Mouse (Mus musculus) layer of hippocampus, adult 8-10 months (tissue): ENCODE results near the gene Vps33a. TPM values are rescaled to one million over a fixed set of nuclear protein-coding genes. Genes with fewer than 3 reads are reported as not detected.

Source experiments
- DNase-seq, 2 experiments: peaks; one replicate each; pipeline ENCODE4 v3.0.0; 2022; ENCODE audit warnings: low spot score in 2 of 2
- total RNA-seq, 4 experiments: library from RNA; stranded (reverse); gene quantifications; 2 replicates each; pipeline ENCODE4 v1.2.4; 2022

Vps33a gene
- 10 to 100 TPM; 78.7 to 91.2 (median 87.3) TPM for total RNA-seq

- peak; percentile 97 to 98 for DNase-seq
Observed at GRCm38 (mm10) chr5:123572357-123573186, at the start of gene Vps33a. Gene Vps33a, minus strand, starts transcription at chr5:123573038.

DNA sequence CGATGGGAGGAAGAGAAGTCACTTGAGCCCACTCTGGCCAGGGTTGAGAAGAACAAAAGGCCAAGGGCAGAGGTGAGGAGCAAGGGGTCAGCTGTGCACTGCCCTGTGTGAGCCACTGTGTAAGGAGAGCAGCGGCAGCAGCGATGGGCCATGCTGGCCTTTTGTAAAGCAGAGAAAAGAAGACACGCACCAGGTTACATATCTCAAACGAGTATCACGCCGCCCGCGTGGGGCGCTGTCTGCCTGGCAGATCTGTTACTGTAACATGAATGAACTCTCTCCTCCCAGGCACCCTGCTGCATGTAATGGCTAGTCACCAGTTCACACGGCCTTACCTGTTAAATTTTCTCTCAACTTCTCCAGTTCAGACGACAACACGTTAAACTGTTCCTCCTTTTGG is 49.6 kb upstream of the Vps33a start:
- no peak for DNase-seq

DNA sequence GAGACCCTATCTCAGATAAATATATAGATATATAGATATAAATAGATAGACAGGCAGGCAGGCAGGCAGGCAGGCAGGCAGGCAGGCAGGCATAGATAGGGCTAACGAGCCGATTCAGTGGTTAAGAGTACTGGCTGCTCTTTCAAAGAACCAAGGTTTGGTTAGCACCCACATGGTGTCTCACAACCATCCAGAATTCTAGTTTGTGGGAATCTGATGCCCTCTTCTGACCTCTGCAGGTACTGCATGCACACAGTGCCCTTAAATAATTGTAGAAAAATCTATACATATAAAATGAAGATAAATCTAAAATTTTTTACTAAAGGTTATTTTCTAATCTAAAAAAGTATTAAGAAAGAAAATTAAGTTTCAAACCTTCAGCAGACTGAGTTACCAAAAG is 45.7 kb upstream of the Vps33a start:
- DNase-seq = no peak

- DNase-seq = no peak
Observed at GRCm38 (mm10) chr5:123614246-123614645, 41.4 kb upstream of the Vps33a start.

DNA sequence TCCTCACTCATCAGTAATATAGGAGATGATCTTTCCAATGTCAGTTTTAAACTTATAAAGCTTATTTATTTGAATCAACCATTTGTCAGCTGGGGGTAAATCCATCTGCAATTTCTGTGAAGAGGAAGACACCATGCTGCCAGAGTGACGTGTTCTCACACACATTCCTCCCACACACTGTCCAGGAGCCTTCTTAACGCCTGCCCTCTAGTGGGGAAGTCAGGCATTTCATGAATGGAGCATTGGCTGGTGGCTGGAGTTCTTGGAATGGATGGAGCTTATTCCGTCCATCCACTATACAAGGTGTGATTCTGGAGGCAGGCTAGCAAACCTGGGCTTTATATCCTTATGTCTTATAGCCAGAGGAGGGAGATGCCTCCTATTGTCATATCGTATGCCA is 37.0 kb upstream of the Vps33a start:
- peak; percentile 83 to 90 for DNase-seq

GRCm38 (mm10) chr5:123609416-123609815 is 36.6 kb upstream of the Vps33a start:
- no peak for DNase-seq

GRCm38 (mm10) chr5:123607211-123607669 is 34.4 kb upstream of the Vps33a start:
- no peak for DNase-seq

DNA sequence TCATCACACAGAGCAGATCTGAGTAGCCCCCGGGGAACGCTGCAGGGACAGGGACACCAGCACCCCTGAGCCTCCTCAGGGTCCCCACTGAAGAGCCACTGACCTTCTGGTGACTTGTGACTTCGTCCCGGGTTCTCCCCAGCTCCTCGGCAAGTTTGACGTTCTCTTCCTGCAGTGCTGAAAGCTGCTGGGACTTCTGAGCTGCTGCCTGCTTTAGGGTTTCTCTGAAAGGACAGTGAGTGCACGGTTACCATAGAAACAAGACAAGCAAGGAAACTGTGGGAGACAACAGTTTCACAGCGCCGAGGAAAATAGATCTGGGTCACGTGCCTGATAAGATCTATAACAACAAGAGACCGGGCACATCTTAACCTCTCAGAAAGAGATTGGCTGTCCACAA is 30.7 kb upstream of the Vps33a start:
- DNase-seq = peak; percentile 56 to 58

- DNase-seq = no peak
Observed at GRCm38 (mm10) chr5:123602174-123602573, 29.3 kb upstream of the Vps33a start.

DNA sequence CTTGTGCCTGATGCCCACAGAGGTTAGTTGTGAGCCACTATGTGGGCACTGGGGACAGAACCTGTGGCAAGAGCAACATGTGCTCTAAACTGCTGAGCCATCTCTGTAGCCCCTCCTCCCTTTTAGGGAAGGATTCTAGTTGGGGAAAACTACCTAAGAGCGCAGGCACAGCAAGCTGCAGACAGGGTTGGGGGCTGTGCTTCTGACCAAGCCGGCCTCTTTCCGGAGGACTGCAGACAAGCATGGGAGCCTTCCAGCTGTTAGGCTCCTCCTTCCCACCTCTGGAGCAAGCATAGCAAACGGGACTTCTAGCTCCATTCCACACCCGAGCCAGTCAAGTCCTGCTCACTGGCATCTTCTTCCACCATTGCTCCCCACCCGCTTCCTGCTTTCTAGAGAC is 26.5 kb upstream of the Vps33a start:
- DNase-seq = no peak

DNA sequence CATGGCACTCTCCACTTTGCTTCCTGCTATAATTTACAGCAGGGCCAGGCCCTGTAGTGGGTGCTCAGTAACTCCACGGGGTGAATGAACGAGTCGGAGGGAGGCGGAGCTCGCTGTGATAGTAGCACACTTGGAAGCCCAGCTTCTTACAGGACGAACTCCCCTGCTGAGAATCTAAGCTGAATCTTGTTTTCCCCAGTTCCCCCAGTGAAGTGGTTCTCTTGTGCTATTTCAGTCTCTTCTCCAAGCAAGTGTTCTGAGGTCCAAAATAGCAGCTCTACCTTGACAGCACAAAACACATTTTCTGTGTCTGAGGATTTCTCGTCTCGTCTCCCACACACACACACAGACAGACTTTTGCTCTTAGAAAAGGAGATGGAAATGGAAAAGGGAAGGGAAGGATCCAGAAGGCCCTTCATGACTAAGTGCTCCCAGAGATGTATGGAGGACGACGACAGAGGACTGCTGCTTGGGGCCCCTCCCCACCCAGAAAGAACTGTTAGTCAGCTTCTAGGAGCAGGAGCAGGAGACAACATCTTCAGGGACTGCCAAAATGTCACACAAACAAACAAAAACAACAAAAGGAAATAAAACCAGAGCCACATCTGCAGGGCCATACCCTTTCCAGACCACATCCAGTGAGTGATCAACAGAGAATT is 20.9 kb upstream of the Vps33a start:
- DNase-seq = no peak

DNA sequence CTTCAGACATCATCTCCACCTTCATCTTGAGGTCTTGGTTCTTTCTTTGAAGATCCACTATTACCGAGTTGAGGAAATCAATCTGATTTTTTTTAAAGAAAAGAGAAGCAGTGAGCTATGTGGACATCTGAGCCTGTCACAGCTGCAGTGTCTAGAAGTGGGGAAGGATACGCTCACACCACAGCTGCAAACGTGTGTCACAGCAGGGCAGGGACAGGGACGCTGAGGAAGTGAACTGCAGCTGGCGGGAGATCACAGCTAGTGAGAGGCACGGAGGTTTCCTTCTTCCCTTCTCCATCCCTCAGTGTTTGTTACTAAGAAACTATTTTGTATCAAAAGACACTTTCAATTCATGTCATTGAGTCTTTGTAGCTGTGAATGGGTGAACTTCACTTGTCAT is 7.2 kb upstream of the Vps33a start:
- DNase-seq = no peak

DNA sequence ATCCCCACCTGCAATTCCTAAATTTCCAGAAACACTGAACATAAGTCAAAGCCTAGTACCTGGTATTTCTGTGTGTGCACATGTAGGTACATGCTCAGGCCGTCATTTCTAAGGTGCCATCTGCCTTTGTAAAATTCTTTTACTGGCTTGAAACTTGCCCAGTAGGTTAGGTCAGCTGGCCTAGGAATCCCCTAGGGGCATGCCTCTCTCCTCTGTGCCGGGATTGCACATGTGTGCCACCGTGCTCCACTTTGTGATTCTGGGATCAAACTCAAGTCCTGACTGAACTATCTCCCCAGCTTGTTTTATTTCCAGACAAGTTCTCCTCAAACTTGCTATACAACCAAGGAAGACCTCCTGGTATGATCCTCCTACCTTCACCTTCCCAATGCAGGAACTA is 3.9 kb upstream of the Vps33a start:
- DNase-seq = no peak

GRCm38 (mm10) chr5:123573362-123573761 is 524 bp upstream of the Vps33a start:
- no peak for DNase-seq

DNA sequence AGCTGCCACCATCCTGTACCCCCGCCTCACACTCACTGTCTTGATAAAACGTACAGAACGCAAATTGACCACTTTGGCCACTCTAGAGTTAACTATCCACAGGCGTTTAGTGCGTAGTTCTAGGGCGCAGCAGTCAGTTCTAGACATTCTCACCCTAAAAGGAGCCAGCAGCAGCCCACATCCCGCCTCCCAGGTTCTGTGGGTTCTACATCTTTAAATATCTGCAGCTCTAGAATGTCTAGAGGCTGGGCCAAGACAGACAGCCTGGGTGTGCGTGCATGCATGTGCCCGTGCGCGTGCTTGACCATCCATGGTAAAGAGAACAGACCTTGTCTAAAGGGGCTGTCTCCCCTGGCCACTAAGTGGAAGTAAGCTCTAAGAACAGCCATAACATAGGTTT is 11.7 kb downstream of the Vps33a start:
- DNase-seq = peak in 1 of 2 experiments; percentile 1

DNA sequence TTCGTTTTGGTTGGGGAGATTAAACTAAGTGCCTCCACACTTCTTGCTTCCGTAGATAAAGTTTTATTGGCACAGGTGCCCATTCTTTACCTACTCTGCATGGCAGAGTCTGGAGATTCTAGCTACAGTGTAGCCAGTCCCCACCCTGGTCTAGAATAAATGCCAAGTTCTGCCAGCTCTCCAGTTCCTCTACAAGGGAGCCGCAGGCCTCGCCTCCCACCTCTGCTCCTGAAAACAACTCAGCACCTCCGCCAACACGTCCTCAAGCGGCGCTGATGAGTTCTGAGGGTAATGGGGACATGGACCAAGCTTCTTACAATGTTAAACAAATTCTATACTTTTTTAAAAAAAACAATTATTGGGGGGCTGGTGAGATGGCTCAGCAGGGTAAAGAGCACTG is 13.2 kb downstream of the Vps33a start:
- no peak for DNase-seq

GRCm38 (mm10) chr5:123556451-123556850 is 16.4 kb downstream of the Vps33a start:
- peak in 1 of 2 experiments; percentile 49 for DNase-seq

- no peak for DNase-seq
Observed at GRCm38 (mm10) chr5:123555693-123556092, 17.1 kb downstream of the Vps33a start.

DNA sequence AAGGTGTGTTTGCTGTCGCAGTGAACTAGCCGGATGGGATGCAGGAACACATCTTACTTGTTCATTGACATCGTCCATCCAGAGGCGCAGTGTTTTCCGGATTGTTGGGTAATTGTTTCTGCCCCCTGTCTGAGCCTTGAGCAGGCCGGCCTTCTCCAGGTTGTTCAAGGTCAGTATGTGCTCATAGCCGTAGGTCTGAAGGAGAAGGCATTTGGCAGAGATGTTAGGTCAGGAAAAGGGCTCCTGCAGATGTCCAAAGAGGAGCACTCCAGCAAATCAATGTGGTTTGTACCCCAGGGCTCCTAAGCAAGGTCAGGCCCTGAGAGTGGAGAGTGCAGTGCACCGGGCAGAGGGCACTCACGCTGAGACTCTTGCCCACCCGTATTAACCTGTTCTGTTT is 39.0 kb downstream of the Vps33a start:
- DNase-seq = peak; percentile 1

DNA sequence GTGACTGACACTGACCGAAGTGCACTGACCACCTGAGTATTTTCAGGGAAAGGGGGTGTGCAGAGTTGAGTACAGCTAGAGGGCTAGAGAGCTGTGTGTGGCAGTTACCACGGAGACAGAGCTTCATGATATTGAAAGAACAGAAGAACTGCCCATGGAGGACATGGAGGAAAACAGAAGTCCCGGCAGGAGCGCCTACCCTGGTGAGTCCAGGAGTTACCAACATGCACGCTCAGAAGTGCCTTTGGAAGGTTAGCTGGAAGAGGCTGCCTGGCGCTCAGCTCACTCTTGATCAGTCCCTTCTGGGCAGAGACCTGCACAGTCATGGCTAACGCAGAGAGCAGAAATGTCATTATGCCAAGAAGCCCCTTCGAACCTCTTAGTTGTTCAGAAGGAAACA is 42.8 kb downstream of the Vps33a start:
- DNase-seq = peak; percentile 2

DNA sequence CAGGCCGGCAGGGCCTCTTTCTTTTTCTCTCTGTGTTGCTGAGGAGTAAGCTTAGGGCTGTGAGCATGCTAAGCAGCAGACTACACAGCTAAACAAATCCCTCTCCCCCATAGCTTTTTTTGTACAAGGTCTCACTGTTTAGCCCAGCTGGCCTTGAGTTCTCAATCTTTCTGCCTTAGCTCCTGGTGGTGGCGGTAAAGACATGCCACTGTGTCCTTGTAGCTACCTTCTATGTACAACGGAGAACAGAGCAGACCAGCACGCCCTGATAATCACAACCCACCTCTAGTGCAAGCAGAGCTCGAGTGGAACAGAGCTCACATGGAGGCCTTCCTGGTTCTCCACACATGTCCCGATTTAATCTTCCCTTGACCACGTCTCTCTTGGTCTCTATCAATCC is 44.2 kb downstream of the Vps33a start:
- DNase-seq = peak in 1 of 2 experiments; percentile 2

DNA sequence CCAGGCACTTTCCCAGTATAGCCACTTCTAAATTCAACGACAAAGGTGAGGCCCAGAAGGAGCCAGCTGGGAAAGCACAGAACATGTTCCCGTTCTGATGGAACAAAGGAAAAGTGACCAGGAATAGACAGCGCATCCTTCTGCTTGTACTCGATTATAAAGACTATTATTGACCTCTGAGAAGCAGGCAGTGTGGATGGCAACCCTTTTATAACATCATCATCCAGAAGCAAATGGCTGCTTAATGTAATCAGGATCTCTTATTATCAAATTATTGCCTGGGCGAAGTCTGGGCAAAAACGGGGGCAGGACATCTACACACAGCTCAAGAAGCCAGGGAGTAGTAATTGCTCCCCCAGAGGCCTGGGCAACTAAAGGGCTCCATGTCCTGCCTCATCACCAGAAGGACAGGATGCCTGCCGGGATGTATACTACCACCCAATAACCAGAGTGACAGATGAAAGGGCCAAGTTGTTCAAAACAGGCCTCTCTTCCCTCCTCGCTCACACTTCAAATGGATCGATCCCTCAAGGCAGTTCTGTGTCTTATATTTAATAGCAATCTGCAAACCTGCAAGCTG is 46.8 kb downstream of the Vps33a start:
- peak in 1 of 2 experiments; percentile 1 for DNase-seq
